Mouse (Mus musculus) thymus, adult 18-20 months (tissue): ENCODE results near the gene Vax2.

Source experiments
- DNase-seq, 2 experiments: peaks; one replicate each; pipeline ENCODE4 v3.0.0; 2022; ENCODE audit warnings: mixed read lengths in 2 of 2

Vax2 gene

GRCm38 (mm10) chr6:83768485-83768884, 57.4 kb downstream of the Vax2 start:
- DNase-seq, result no peak

GRCm38 (mm10) chr6:83774126-83774525, 63.1 kb downstream of the Vax2 start:
- no peak for DNase-seq

- DNase-seq, result peak; percentile 21 to 46
These were observed 63.9 kb downstream of the Vax2 start for GRCm38 (mm10) chr6:83774781-83775563.

- peak; percentile 77 to 79 for DNase-seq
These were observed 64.7 kb downstream of the Vax2 start, which contains the start of gene Tex261 for GRCm38 (mm10) chr6:83775638-83776293. Gene Tex261 (minus strand): TSS chr6:83775813.

GRCm38 (mm10) chr6:83778306-83778705, 67.2 kb downstream of the Vax2 start:
- no peak for DNase-seq

GRCm38 (mm10) chr6:83779026-83779425, 68.0 kb downstream of the Vax2 start:
- DNase-seq, result peak; percentile 29 to 36

GRCm38 (mm10) chr6:83786426-83786825, 75.4 kb downstream of the Vax2 start:
- no peak for DNase-seq
